8 mouse cellular contexts compared by ENCODE assay signal in the genomic region with DNA sequence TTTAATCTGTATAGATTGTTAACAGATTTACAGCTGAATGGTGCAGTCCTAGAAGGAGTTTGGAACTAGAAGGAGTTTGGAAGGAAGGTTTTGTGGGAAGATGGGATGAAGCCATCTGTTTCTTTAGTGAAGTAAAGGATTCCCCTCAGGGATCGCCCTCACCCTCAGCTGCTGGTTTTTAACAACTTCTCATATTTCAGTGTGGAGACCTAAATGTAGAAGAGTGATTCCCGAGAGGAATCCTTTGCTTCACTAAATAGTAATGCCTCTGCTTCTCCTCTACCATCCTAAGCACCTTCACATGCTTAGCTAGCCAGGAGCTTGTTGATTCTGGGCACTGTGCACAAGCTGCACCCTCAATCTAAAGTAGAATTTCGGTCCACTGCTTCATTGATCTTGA. TPM values are rescaled to one million over a fixed set of nuclear protein-coding genes. Genes with fewer than 3 reads are reported as not detected.
A peak's percentile ranks its signal among the peaks of the same experiment; 100 is the strongest.
DNase-seq lines count a peak whose midpoint lies in the region; ATAC-seq and TF ChIP-seq lines count a peak whose summit lies in the region.

No protein-coding gene starts in this region.

- no peaks in the 10 kb centered on the region for H3K9me3 ChIP-seq in limb, embryonic 14.5 days (ENCODE audit: control insufficient read depth, low read length)
- no peaks in the 10 kb centered on the region for H3K9me3 ChIP-seq in stomach, embryonic 16.5 days (replicated peaks; ENCODE audit: control insufficient read depth, low read length)

- no peaks in the 10 kb centered on the region for H3K4me1 ChIP-seq in cerebellum, adult 2 months (ENCODE audit: control insufficient read depth, insufficient read depth, low read length)
- no peaks in the 10 kb centered on the region for H3K4me1 ChIP-seq in spleen, adult 2 months (ENCODE audit: control insufficient read depth, insufficient read depth, insufficient read length)
- H3K4me1 ChIP-seq in limb, embryonic 14.5 days (ENCODE audit: control insufficient read depth, insufficient read depth, low read length): peaks cover 16% of the 10 kb centered on the region; the same call in 1 of the 2 replicates
- H3K4me1 ChIP-seq in stomach, embryonic 16.5 days (ENCODE audit: control insufficient read depth, insufficient read depth, low read length): peaks cover 4% of the 10 kb centered on the region; the same call in 1 of the 2 replicates

- TF ChIP-seq POLR2A in cerebellum, adult 2 months (IDR thresholded peaks at IDR 0.05; ENCODE audit: borderline replicate concordance, insufficient read depth, low read length): no peak
- TF ChIP-seq POLR2A in spleen, adult 2 months (IDR thresholded peaks at IDR 0.05; ENCODE audit: low read depth, low read length): no peak
- no peak for TF ChIP-seq POLR2A in limb, embryonic 14.5 days (IDR thresholded peaks at IDR 0.05; ENCODE audit: borderline replicate concordance, extremely low read depth, insufficient read depth, insufficient read length)

- H3K9ac ChIP-seq in limb, embryonic 14.5 days (ENCODE audit: low read depth, low read length, severe bottlenecking): peak overlapping the region; percentile 70
- peak overlapping the region; percentile 81 for H3K9ac ChIP-seq in stomach, embryonic 16.5 days (ENCODE audit: low read length)

- H3K4me2 ChIP-seq in limb, embryonic 14.5 days (replicated peaks; ENCODE audit: low read depth, low read length, severe bottlenecking): peak overlapping the region; percentile 95
- H3K4me2 ChIP-seq in stomach, embryonic 16.5 days (ENCODE audit: low read depth, low read length): peak overlapping the region; percentile 99

- 0 out of 2 replicates have a peak overlapping the region, but pooled peaks have one; percentile 44 for H3K27ac ChIP-seq in cerebellum, adult 2 months (ENCODE audit: insufficient read depth, low read length)
- peak overlapping the region; percentile 92 for H3K27ac ChIP-seq in spleen, adult 2 months (ENCODE audit: insufficient read depth, low read length)
- H3K27ac ChIP-seq in limb, embryonic 14.5 days (replicated peaks; ENCODE audit: low read depth, low read length): peak overlapping the region; percentile 94
- H3K27ac ChIP-seq in stomach, embryonic 16.5 days (ENCODE audit: low read length): peak overlapping the region; percentile 72

- 0% methylated on average over 3 of the region's 3 CpGs for WGBS in cerebellum, adult 2 months
- WGBS in spleen, adult 2 months: 13% methylated on average over 3 of the region's 3 CpGs
- 2% methylated on average over 3 of the region's 3 CpGs for WGBS in limb, embryonic 14.5 days
- 10% methylated on average over 3 of the region's 3 CpGs for WGBS in stomach, embryonic 16.5 days

- no peak for TF ChIP-seq CTCF in cerebellum, adult 2 months (IDR thresholded peaks at IDR 0.05; ENCODE audit: borderline replicate concordance, insufficient read depth, low read depth, low read length)
- no peak for TF ChIP-seq CTCF in spleen, adult 2 months (IDR thresholded peaks at IDR 0.05; ENCODE audit: extremely low read depth, insufficient read depth, insufficient read length, insufficient replicate concordance)

- no peaks in the 10 kb centered on the region for H3K36me3 ChIP-seq in spleen, adult 2 months (ENCODE audit: control insufficient read depth, insufficient read depth, low read length)
- H3K36me3 ChIP-seq in limb, embryonic 14.5 days (ENCODE audit: control insufficient read depth, insufficient read depth, low read length): no peaks in the 10 kb centered on the region
- no peaks in the 10 kb centered on the region for H3K36me3 ChIP-seq in stomach, embryonic 16.5 days (ENCODE audit: control insufficient read depth, insufficient read depth, low read length)

- no peak for DNase-seq in cerebellum, adult 2 months
- DNase-seq in cerebellum, adult 18-20 months: no peak
- peak in 1 of 2 experiments; percentile 7 for DNase-seq in spleen, adult 2 months (ENCODE audit: low read depth in 1 of 2, low spot score in 2 of 2)
- DNase-seq in spleen, postnatal 14 days (ENCODE audit: low spot score in 2 of 2): no peak
- peak; percentile 48 for DNase-seq in limb, embryonic 14.5 days (ENCODE audit: low spot score)
- DNase-seq in spleen, postnatal 10 days (ENCODE audit: low spot score in 2 of 2): no peak
- no peak for DNase-seq in cerebellum, adult 11 months

- no peaks in the 10 kb centered on the region for H3K27me3 ChIP-seq in cerebellum, adult 2 months (ENCODE audit: control insufficient read depth, insufficient read depth, low read length)
- no peaks in the 10 kb centered on the region for H3K27me3 ChIP-seq in spleen, adult 2 months (ENCODE audit: control insufficient read depth, insufficient read depth, low read length)
- no peaks in the 10 kb centered on the region for H3K27me3 ChIP-seq in limb, embryonic 14.5 days (ENCODE audit: control insufficient read depth, insufficient read depth, low read length)
- no peaks in the 10 kb centered on the region for H3K27me3 ChIP-seq in stomach, embryonic 16.5 days (ENCODE audit: control insufficient read depth, insufficient read depth, low read length)

- no peak for ATAC-seq in limb, embryonic 14.5 days (ENCODE audit: low FRiP score, low read depth)
- no peak for ATAC-seq in stomach, embryonic 16.5 days (ENCODE audit: insufficient read depth, low FRiP score)

- peak overlapping the region; percentile 88 for H3K4me3 ChIP-seq in cerebellum, adult 2 months (replicated peaks; ENCODE audit: insufficient read depth, low read depth, low read length)
- peak overlapping the region; percentile 95; the same call in 1 of the 2 replicates for H3K4me3 ChIP-seq in spleen, adult 2 months (ENCODE audit: extremely low read depth, insufficient read depth, insufficient read length)
- H3K4me3 ChIP-seq in limb, embryonic 14.5 days (replicated peaks; ENCODE audit: low read length): peak overlapping the region; percentile 64
- peak overlapping the region; percentile 81 for H3K4me3 ChIP-seq in stomach, embryonic 16.5 days (replicated peaks; ENCODE audit: low read length)

RNA-seq across cellular contexts. Expression of gene Fanci, which starts 0.3 kb away (rescaled TPM):
- polyA plus RNA-seq in cerebellum, adult 2 months (2012; rRNA removed): 0.33 and 0.34 TPM in 2 replicates
- 0.99 and 2.4 TPM in 2 replicates for polyA plus RNA-seq in spleen, adult 2 months (2012; rRNA removed)
- polyA plus RNA-seq in limb, embryonic 14.5 days (2012; rRNA removed): 5.9 and 6.8 TPM in 2 replicates
- 6.8 and 8.4 TPM in 2 replicates for polyA plus RNA-seq in limb, embryonic 14.5 days (2014; fragmentation: Nextera tagmentation; extraction: Ambion mirVana)
- polyA plus RNA-seq in stomach, embryonic 16.5 days (2015; fragmentation: Nextera tagmentation; extraction: Ambion mirVana): 8.5 and 9.0 TPM in 2 replicates

RNA-seq across cellular contexts. Expression of gene Rlbp1, which starts 4.6 kb away (rescaled TPM):
- 9.8 and 13.9 TPM in 2 replicates for polyA plus RNA-seq in cerebellum, adult 2 months (2012; rRNA removed)
- not detected in 2 replicates for polyA plus RNA-seq in spleen, adult 2 months (2012; rRNA removed)
- 4.7 and 6.2 TPM in 2 replicates for polyA plus RNA-seq in limb, embryonic 14.5 days (2012; rRNA removed)
- polyA plus RNA-seq in limb, embryonic 14.5 days (2014; fragmentation: Nextera tagmentation; extraction: Ambion mirVana): 1.7 and 2.0 TPM in 2 replicates
- polyA plus RNA-seq in stomach, embryonic 16.5 days (2015; fragmentation: Nextera tagmentation; extraction: Ambion mirVana): 0.44 and 0.75 TPM in 2 replicates

Comparison
In these comparisons a context has a peak if more than half of its experiments do, and no peak if none do; other contexts are left out.
1. H3K27ac ChIP-seq: peak in every context shown above with its lines; median percentile 94 in limb, embryonic 14.5 days; 92 in spleen, adult 2 months; 72 in stomach, embryonic 16.5 days; 44 in cerebellum, adult 2 months.